Mouse (Mus musculus) heart, postnatal 0 days (tissue): Measurements from ENCODE around the gene Atxn7l1. TPM values are rescaled to one million over a fixed set of nuclear protein-coding genes. Genes with fewer than 3 reads are reported as not detected.

Source experiments
- ATAC-seq: fragments of 200-750 bp; cut with Nextera tagmentation; 2 replicates; pipeline ENCODE4 v1.8.0; 2017; ENCODE audit warnings: low read depth, moderate number of reproducible peaks, moderate library complexity; ENCODE audit not compliant: insufficient read depth
- DNase-seq: peaks from one replicate; pipeline ENCODE4 v3.0.0-alpha.2; 2016; ENCODE audit warnings: low spot score
- H3K27ac ChIP-seq: fragments of 300-500 bp; sonication (generic); 2 replicates; pipeline ENCODE4 v1.5.1; 2014; ENCODE audit warnings: low read depth, mild to moderate bottlenecking
- H3K27me3 ChIP-seq: fragments of 300-500 bp; sonication (generic); 2 replicates; pipeline ENCODE4 v1.6.1; 2014; ENCODE audit warnings: low read length, mixed read lengths; ENCODE audit not compliant: control insufficient read depth, insufficient read depth
- H3K36me3 ChIP-seq: fragments of 300-500 bp; sonication (generic); replicated peaks from 2 replicates; pipeline ENCODE4 v1.6.1; 2014; ENCODE audit warnings: low read length, mixed read lengths; ENCODE audit not compliant: control insufficient read depth, insufficient read depth
- H3K4me1 ChIP-seq: fragments of 300-500 bp; sonication (generic); 2 replicates; pipeline ENCODE4 v1.6.1; 2014; ENCODE audit warnings: antibody characterized with exemption; ENCODE audit not compliant: control insufficient read depth, insufficient read depth
- H3K4me2 ChIP-seq: fragments of 300-500 bp; sonication (generic); 2 replicates; pipeline ENCODE4 v1.6.1; 2014; ENCODE audit warnings: low read depth, mild to moderate bottlenecking, low read length, moderate library complexity
- H3K4me3 ChIP-seq: fragments of 300-500 bp; sonication (generic); 2 replicates; pipeline ENCODE4 v1.5.1; 2014; ENCODE audit warnings: low read depth, low read length
- H3K9ac ChIP-seq: fragments of 300-500 bp; sonication (generic); replicated peaks from 2 replicates; pipeline ENCODE4 v1.6.1; 2014; ENCODE audit warnings: low read depth, low read length, mixed read lengths
- H3K9me3 ChIP-seq: fragments of 300-500 bp; sonication (generic); replicated peaks from 2 replicates; pipeline ENCODE4 v1.6.1; 2016; ENCODE audit warnings: low read length; ENCODE audit not compliant: control insufficient read depth
- CTCF ChIP-seq: IDR thresholded peaks from 2 replicates; pipeline ENCODE4 v1.5.1; 2016; ENCODE audit warnings: antibody characterized with exemption, control low read depth, low read depth
- EP300 ChIP-seq: IDR thresholded peaks from 2 replicates; pipeline ENCODE4 v1.6.1; 2016; ENCODE audit warnings: antibody characterized with exemption, low read depth
- WGBS: fragments of 180-500 bp; shearing (Covaris S2); extraction: QIAGEN DNeasy Blood & Tissue Kit; methylation state at CpG from one replicate; pipeline ENCODE4 v1.1.7; 2014; 5-methylcytosine and 5-hydroxymethylcytosine counted together
- polyA plus RNA-seq: library from polyadenylated mRNA; unstranded; fragments of >200 nt; fragmentation: Nextera tagmentation; extraction: Ambion mirVana; gene quantifications from 2 replicates; pipeline ENCODE4 v1.2.1, GENCODE M21; 2015
- total RNA-seq: library from RNA; depleted of rRNA; stranded (reverse); fragments of >200 nt; gene quantifications from 2 replicates; pipeline ENCODE4 v1.2.3, GENCODE M21; 2014; ENCODE audit warnings: low replicate concordance

Gene Atxn7l1
- total and polyA plus RNA-seq, 2 experiments from 2014 or later = 4.5 to 11.1 TPM

- WGBS = 78% methylated on average over 1 of the region's 1 CpGs
- H3K4me2 ChIP-seq = no peak overlapping the region
- ATAC-seq = no peak
Observed at GRCm38 (mm10) chr12:33225978-33226377, 78.5 kb downstream of the Atxn7l1 start.

GRCm38 (mm10) chr12:33226596-33226995, 79.1 kb downstream of the Atxn7l1 start:
- no peak overlapping the region for H3K9ac ChIP-seq
- no peak overlapping the region for H3K4me3 ChIP-seq
- no peaks in the 10 kb centered on the region for H3K36me3 ChIP-seq
- no peaks in the 10 kb centered on the region for H3K4me1 ChIP-seq
- no peak overlapping the region for H3K4me2 ChIP-seq
- no peak for TF ChIP-seq EP300
- no peaks in the 10 kb centered on the region for H3K9me3 ChIP-seq
- no peak for DNase-seq
- 45% methylated on average over 8 of the region's 10 CpGs for WGBS
- H3K27ac ChIP-seq = no peak overlapping the region
- ATAC-seq = no peak
- 0 out of 2 replicates have a peak, but pooled peaks cover 4% of the 10 kb centered on the region for H3K27me3 ChIP-seq

More at GRCm38 (mm10) chr12:33225978-33226377, 78.5 kb downstream of the Atxn7l1 start:
- no peaks in the 10 kb centered on the region for H3K36me3 ChIP-seq
- 0 out of 2 replicates have a peak, but pooled peaks cover 4% of the 10 kb centered on the region for H3K27me3 ChIP-seq
- no peak for TF ChIP-seq EP300
- no peak for TF ChIP-seq CTCF
- no peak overlapping the region for H3K27ac ChIP-seq
- no peak overlapping the region for H3K4me3 ChIP-seq
- peaks cover 2% of the 10 kb centered on the region for H3K4me1 ChIP-seq
- no peaks in the 10 kb centered on the region for H3K9me3 ChIP-seq
- DNase-seq = no peak
- no peak overlapping the region for H3K9ac ChIP-seq

- Histone ChIP-seq H3K36me3 (no peaks in the 10 kb centered on the region), H3K4me1 (peaks cover 11% of the 10 kb centered on the region; the same call in 1 of the 2 replicates), H3K9ac (no peak overlapping the region), H3K9me3 (peaks cover 5% of the 10 kb centered on the region; the same call in 1 of the 2 replicates), H3K27me3 (no peaks in the 10 kb centered on the region), H3K4me3 (no peak overlapping the region), H3K4me2 (no peak overlapping the region), H3K27ac (no peak overlapping the region)
- ATAC-seq (no peak), DNase-seq (no peak)
- no peak for TF ChIP-seq CTCF
- TF ChIP-seq EP300 = no peak
- 75% methylated on average over 4 of the region's 4 CpGs for WGBS
Observed at GRCm38 (mm10) chr12:33235314-33235713, 87.8 kb downstream of the Atxn7l1 start.

- Histone ChIP-seq H3K27ac (no peak overlapping the region), H3K9ac (no peak overlapping the region), H3K36me3 (no peaks in the 10 kb centered on the region), H3K4me3 (no peak overlapping the region), H3K4me1 (peaks cover 11% of the 10 kb centered on the region; the same call in 1 of the 2 replicates), H3K27me3 (no peaks in the 10 kb centered on the region), H3K9me3 (peaks cover 9% of the 10 kb centered on the region; the same call in 1 of the 2 replicates), H3K4me2 (no peak overlapping the region)
- ATAC-seq = no peak; the same call in 1 of the 2 replicates
- TF ChIP-seq CTCF = no peak
- no peak for TF ChIP-seq EP300
- no peak for DNase-seq
- 58% methylated on average over 13 of the region's 13 CpGs for WGBS
Observed at GRCm38 (mm10) chr12:33235771-33236323, 88.4 kb downstream of the Atxn7l1 start.

GRCm38 (mm10) chr12:33236344-33237049, 89.0 kb downstream of the Atxn7l1 start:
- no peak; the same call in 1 of the 2 replicates for TF ChIP-seq CTCF
- no peak for TF ChIP-seq EP300
- no peaks in the 10 kb centered on the region for H3K27me3 ChIP-seq
- H3K4me1 ChIP-seq = peaks cover 11% of the 10 kb centered on the region; the same call in 1 of the 2 replicates
- H3K27ac ChIP-seq = no peak overlapping the region
- DNase-seq (no peak), ATAC-seq (no peak)
- no peak overlapping the region for H3K4me3 ChIP-seq
- H3K9me3 ChIP-seq = peaks cover 9% of the 10 kb centered on the region; the same call in 1 of the 2 replicates
- H3K9ac ChIP-seq = no peak overlapping the region
- H3K36me3 ChIP-seq = no peaks in the 10 kb centered on the region
- H3K4me2 ChIP-seq = no peak overlapping the region
- WGBS = 62% methylated on average over 11 of the region's 11 CpGs
